Mouse (Mus musculus) gastrocnemius, adult 2 months (tissue): ENCODE measurements around the gene Chrna4. TPM values are rescaled to one million over a fixed set of nuclear protein-coding genes. Genes with fewer than 3 reads are reported as not detected.

ENCODE experiments used
- DNase-seq: peaks from one replicate; pipeline ENCODE4 v3.0.0; 2022
- H3K27ac ChIP-seq: fragments of 200-600 bp; 2 replicates; pipeline ENCODE4 v1.8.1; 2022; ENCODE audit warnings: mild to moderate bottlenecking
- H3K4me3 ChIP-seq: fragments of 200-600 bp; 2 replicates; pipeline ENCODE4 v1.8.1; 2022; ENCODE audit warnings: mild to moderate bottlenecking, moderate library complexity
- CTCF ChIP-seq: fragments of 200-600 bp; IDR thresholded peaks from 2 replicates; pipeline ENCODE4 v1.8.1; 2022; ENCODE audit warnings: antibody characterized with exemption, mild to moderate bottlenecking, moderate library complexity
- intact Hi-C: fragments of 180-260 bp; cut with DNase I; formaldehyde crosslinking; loops from one replicate; pipeline ENCODE4 v1.15.1; 2025
- total RNA-seq, 2 experiments: library from RNA; stranded (reverse); gene quantifications; 2 replicates each; pipeline ENCODE4 v1.2.3; 2021

The Chrna4 gene
- total RNA-seq, 2 experiments from 2014 or later: not detected

DNA sequence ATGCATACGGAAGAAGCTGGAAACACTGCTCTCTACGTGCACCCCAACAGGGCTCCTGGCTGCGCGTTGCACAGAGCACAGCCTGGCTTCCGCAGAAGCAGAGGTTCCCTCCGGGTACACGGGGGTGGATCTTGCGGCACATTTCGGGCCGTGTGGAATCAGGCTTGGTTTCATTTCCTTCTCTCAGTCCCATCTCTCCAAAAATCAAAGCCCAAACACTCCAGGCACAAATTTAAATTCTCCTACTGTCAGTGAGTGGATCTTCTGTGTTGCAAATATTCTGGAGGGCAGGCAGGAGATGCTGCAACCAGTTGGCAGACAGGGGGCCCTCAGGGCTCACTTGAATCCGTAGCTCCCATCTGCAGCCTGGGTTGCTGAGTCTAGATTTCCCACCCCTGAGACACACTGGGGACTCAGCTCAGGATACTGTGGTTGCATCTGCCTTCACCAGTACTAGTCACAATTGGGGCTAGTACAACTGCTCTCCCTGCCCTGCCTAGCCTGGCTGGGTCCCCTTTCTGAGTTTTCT, 11.9 kb downstream of the Chrna4 start:
- no peak for DNase-seq
- intact Hi-C loops: no loop called here
- Histone ChIP-seq H3K27ac (no peak overlapping the region), H3K4me3 (no peak overlapping the region)
- TF ChIP-seq CTCF: no peak

GRCm38 (mm10) chr2:181008339-181008738, 35.0 kb downstream of the Chrna4 start:
- intact Hi-C loops: no loop called here
- no peak for DNase-seq
- no peak overlapping the region for H3K4me3 ChIP-seq
- H3K27ac ChIP-seq: no peak overlapping the region
- no peak for TF ChIP-seq CTCF

- TF ChIP-seq CTCF: no peak
- intact Hi-C loops: no loop called here
- DNase-seq: no peak
- Histone ChIP-seq H3K4me3 (no peak overlapping the region), H3K27ac (no peak overlapping the region)
These were observed 36.3 kb downstream of the Chrna4 start for GRCm38 (mm10) chr2:181007054-181007453.

GRCm38 (mm10) chr2:180996905-180997304, 46.4 kb downstream of the Chrna4 start:
- intact Hi-C loops: loop anchor here (1.0 kb wide), 1 partner anchor 63 kb away; no protein-coding TSS in a partner anchor
- DNase-seq: no peak
- H3K27ac ChIP-seq: no peak overlapping the region
- no peak overlapping the region for H3K4me3 ChIP-seq
- TF ChIP-seq CTCF: no peak

DNA sequence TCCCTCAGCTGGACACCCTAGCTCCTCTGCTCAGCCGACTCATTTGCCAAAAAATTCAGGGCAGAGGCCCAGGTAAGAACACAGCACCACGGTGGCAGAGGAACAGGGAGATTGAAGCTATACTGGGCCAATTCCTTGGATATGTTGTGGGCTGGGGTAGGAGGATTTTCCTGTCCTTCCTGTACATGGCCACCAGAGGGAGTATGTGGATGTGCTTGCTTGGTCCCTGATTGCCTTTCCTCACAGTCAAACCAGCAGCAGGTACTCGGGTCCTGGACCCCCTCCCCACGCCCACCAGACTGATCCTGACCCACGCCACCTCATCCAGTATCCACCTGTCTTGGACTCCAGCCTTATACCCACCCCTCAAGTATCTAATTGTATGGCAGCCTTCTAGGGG, 46.9 kb downstream of the Chrna4 start:
- Histone ChIP-seq H3K4me3 (no peak overlapping the region), H3K27ac (no peak overlapping the region)
- peak; percentile 33 for DNase-seq
- TF ChIP-seq CTCF: peak; percentile 84
- intact Hi-C loops: loop anchor here (1.0 kb wide), 1 partner anchor 64 kb away; no protein-coding TSS in a partner anchor

- intact Hi-C loops: no loop called here
- no peak for DNase-seq
- Histone ChIP-seq H3K27ac (no peak overlapping the region), H3K4me3 (no peak overlapping the region)
- no peak for TF ChIP-seq CTCF
These were observed 47.9 kb downstream of the Chrna4 start for GRCm38 (mm10) chr2:180995457-180995856.

- TF ChIP-seq CTCF: no peak
- intact Hi-C loops: no loop called here
- DNase-seq: no peak
- no peak overlapping the region for H3K27ac ChIP-seq
- H3K4me3 ChIP-seq: no peak overlapping the region
These were observed 49.0 kb downstream of the Chrna4 start for GRCm38 (mm10) chr2:180994360-180994759.

- DNase-seq: no peak
- Histone ChIP-seq H3K4me3 (no peak overlapping the region), H3K27ac (no peak overlapping the region)
- TF ChIP-seq CTCF: no peak
- intact Hi-C loops: no loop called here
These were observed 53.0 kb downstream of the Chrna4 start for GRCm38 (mm10) chr2:180990347-180990746.

DNA sequence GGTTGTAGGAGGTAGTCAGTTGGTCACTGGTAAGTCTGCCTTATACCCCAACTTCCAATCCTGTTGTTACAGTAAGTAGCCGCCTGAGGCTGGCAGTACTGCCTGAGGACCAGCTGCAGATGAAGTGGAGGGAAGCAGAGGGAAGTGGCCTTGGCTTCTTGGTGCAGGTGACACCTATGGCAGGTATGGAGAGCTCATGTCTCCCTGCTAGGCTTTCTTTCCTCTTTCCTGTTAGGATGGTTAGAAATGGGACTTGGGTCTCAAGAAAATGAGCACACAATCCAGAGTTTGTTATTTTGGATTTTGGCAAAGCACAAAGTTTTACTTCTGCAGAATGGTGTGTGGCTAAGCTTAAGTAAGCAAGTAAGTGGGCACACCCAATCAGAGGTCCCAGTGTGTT, 54.4 kb downstream of the Chrna4 start:
- intact Hi-C loops: no loop called here
- Histone ChIP-seq H3K27ac (no peak overlapping the region), H3K4me3 (no peak overlapping the region)
- no peak for DNase-seq
- no peak for TF ChIP-seq CTCF

- Histone ChIP-seq H3K4me3 (no peak overlapping the region), H3K27ac (no peak overlapping the region)
- no peak for DNase-seq
- no peak for TF ChIP-seq CTCF
- intact Hi-C loops: no loop called here
These were observed 54.9 kb downstream of the Chrna4 start for GRCm38 (mm10) chr2:180988347-180988913.

- Histone ChIP-seq H3K4me3 (no peak overlapping the region), H3K27ac (no peak overlapping the region)
- no peak for TF ChIP-seq CTCF
- DNase-seq: no peak
- intact Hi-C loops: no loop called here
These were observed 55.8 kb downstream of the Chrna4 start for GRCm38 (mm10) chr2:180987432-180988030.

GRCm38 (mm10) chr2:180987001-180987400, 56.3 kb downstream of the Chrna4 start:
- Histone ChIP-seq H3K4me3 (no peak overlapping the region), H3K27ac (no peak overlapping the region)
- no peak for DNase-seq
- TF ChIP-seq CTCF: no peak
- intact Hi-C loops: no loop called here

GRCm38 (mm10) chr2:180986449-180986848, 56.9 kb downstream of the Chrna4 start, which contains the start of gene Col20a1:
Gene Col20a1, plus strand, starts transcription at chr2:180986535.
- DNase-seq: no peak
- H3K27ac ChIP-seq: no peak within 1 kb of the TSS
- no peak for TF ChIP-seq CTCF
- intact Hi-C loops: no loop called here
- H3K4me3 ChIP-seq: no peak within 1 kb of the TSS

- no peak for DNase-seq
- TF ChIP-seq CTCF: no peak
- Histone ChIP-seq H3K27ac (no peak overlapping the region), H3K4me3 (no peak overlapping the region)
- intact Hi-C loops: no loop called here
These were observed 57.7 kb downstream of the Chrna4 start for GRCm38 (mm10) chr2:180985635-180986034.
